Mouse (Mus musculus) embryonic facial prominence, embryonic 11.5 days (tissue): Measurements from ENCODE around the gene Tdrd9. TPM values are rescaled to one million over a fixed set of nuclear protein-coding genes. Genes with fewer than 3 reads are reported as not detected.

Experiments used
- ATAC-seq: fragments of 200-750 bp; cut with Nextera tagmentation; replicated peaks from 2 replicates; pipeline ENCODE4 v1.8.0; 2017; ENCODE audit warnings: low read depth; ENCODE audit not compliant: insufficient number of reproducible peaks, low FRiP score, low TSS enrichment
- DNase-seq: peaks from one replicate; pipeline ENCODE4 v3.0.0-alpha.2; 2015; ENCODE audit warnings: low spot score
- H3K27ac ChIP-seq: fragments of 300-500 bp; sonication (generic); replicated peaks from 2 replicates; pipeline ENCODE4 v1.5.1; 2014; ENCODE audit warnings: mild to moderate bottlenecking, low read depth, low read length, control low read depth
- H3K27me3 ChIP-seq: fragments of 300-500 bp; sonication (generic); 2 replicates; pipeline ENCODE4 v1.6.1; 2014; ENCODE audit warnings: mild to moderate bottlenecking, low read length, moderate library complexity, mixed read lengths; ENCODE audit not compliant: control insufficient read depth, insufficient read depth
- H3K36me3 ChIP-seq: fragments of 300-500 bp; sonication (generic); replicated peaks from 2 replicates; pipeline ENCODE4 v1.6.1; 2014; ENCODE audit warnings: low read depth, mild to moderate bottlenecking, low read length, moderate library complexity, mixed read lengths; ENCODE audit not compliant: control insufficient read depth, insufficient read depth
- H3K4me1 ChIP-seq: fragments of 300-500 bp; sonication (generic); 2 replicates; pipeline ENCODE4 v1.6.1; 2014; ENCODE audit warnings: low read length, mixed read lengths; ENCODE audit not compliant: control insufficient read depth, insufficient read depth
- H3K4me2 ChIP-seq: fragments of 300-500 bp; sonication (generic); 2 replicates; pipeline ENCODE4 v1.6.1; 2014; ENCODE audit warnings: low read depth, mild to moderate bottlenecking, control low read depth, low read length, moderate library complexity
- H3K4me3 ChIP-seq: fragments of 300-500 bp; sonication (generic); 2 replicates; pipeline ENCODE4 v1.5.1; 2014; ENCODE audit warnings: low read depth, low read length, control low read depth
- H3K9ac ChIP-seq: fragments of 300-500 bp; sonication (generic); replicated peaks from 2 replicates; pipeline ENCODE4 v1.6.1; 2014; ENCODE audit warnings: mild to moderate bottlenecking, control low read depth, low read length
- H3K9me3 ChIP-seq: fragments of 300-500 bp; sonication (generic); replicated peaks from 2 replicates; pipeline ENCODE4 v1.6.1; 2016; ENCODE audit warnings: mild to moderate bottlenecking, low read length, inconsistent platforms, mixed read lengths; ENCODE audit not compliant: control insufficient read depth
- WGBS: fragments of 180-500 bp; shearing (Covaris S2); extraction: QIAGEN DNeasy Blood & Tissue Kit; methylation state at CpG from one replicate; pipeline ENCODE4 v1.1.7; 2014; 5-methylcytosine and 5-hydroxymethylcytosine counted together
- polyA plus RNA-seq: library from polyadenylated mRNA; unstranded; fragments of >200 nt; fragmentation: Nextera tagmentation; extraction: Ambion mirVana; gene quantifications from 2 replicates; pipeline ENCODE4 v1.2.1, GENCODE M21; 2014

Gene Tdrd9
- polyA plus RNA-seq, 1 experiment from 2014 or later: 1.4 TPM

DNA sequence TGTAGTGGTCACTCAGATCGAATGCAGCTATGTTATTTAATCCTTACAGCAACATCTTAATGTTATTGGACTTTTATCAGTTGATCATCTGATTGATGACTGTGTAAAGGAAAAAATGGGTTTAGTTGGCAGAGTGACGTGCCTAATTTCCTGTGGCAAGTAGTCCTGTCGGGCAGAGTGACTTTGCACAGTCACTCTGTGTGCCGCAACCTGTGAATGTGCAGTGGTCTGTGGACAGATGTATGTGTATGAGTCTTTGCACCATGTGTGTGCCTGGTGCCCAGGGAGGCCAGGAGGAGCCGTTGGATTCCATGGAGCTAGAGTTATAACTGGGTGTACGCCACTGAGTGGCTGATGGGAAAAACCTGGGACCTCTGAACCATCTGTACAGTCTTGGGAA, 3.2 kb downstream of the Tdrd9 start:
- Histone ChIP-seq H3K27ac (no peak overlapping the region), H3K36me3 (no peaks in the 10 kb centered on the region), H3K4me1 (no peaks in the 10 kb centered on the region), H3K9me3 (no peaks in the 10 kb centered on the region), H3K4me3 (no peak overlapping the region), H3K9ac (no peak overlapping the region), H3K4me2 (no peak overlapping the region), H3K27me3 (no peaks in the 10 kb centered on the region)
- ATAC-seq (no peak), DNase-seq (no peak)
- 83% methylated on average over 6 of the region's 6 CpGs for WGBS

DNA sequence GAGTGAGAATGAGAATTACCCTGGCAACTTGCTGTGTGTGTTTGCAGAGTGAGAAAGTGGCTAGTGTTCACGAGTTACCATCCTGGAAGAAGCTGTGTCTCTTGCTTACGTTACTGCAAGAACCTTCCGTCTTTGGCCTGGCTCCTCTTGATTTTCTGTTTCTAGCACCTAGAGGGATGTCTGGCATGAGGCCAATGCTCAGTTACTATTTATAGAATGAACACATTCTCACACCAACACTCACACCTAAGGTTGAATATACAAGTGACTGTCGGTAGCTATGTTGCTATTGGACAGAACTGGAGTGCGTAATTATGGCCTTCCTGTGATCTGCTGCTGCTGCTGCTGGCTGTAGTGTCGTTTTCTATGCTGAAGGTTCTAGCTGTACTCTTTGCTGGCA, 5.8 kb downstream of the Tdrd9 start:
- 66% methylated on average over 6 of the region's 6 CpGs for WGBS
- no peak for ATAC-seq
- H3K9ac ChIP-seq: no peak overlapping the region

DNA sequence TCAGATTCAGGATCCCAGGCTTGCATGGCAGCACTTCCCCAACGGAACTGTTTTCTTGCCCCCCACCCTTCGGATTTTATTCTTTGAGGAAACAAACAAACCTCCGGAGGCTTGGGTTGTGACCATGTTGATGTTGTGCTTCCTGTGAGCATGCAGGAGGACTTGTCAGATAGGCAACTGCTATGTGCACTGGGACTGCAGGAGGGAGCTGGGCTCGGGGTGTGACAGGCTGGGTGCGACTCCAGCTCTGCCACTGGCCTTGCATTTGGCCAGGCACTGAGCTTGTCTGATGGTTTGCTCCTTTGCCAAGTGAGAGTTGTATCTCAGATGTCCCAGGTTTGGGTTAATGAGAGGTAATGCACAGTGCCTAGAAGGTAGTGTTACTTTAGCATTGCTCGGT, 6.9 kb downstream of the Tdrd9 start:
- Histone ChIP-seq H3K36me3 (no peaks in the 10 kb centered on the region), H3K9ac (no peak overlapping the region), H3K9me3 (no peaks in the 10 kb centered on the region), H3K27ac (no peak overlapping the region), H3K4me3 (no peak overlapping the region), H3K27me3 (no peaks in the 10 kb centered on the region), H3K4me2 (no peak overlapping the region), H3K4me1 (no peaks in the 10 kb centered on the region)
- DNase-seq (no peak), ATAC-seq (no peak)
- WGBS: 72% methylated on average over 6 of the region's 6 CpGs

More for the DNA sequence above, 5.8 kb downstream of the Tdrd9 start:
- no peaks in the 10 kb centered on the region for H3K4me1 ChIP-seq
- H3K4me2 ChIP-seq: no peak overlapping the region
- no peaks in the 10 kb centered on the region for H3K9me3 ChIP-seq
- no peak overlapping the region for H3K27ac ChIP-seq
- H3K36me3 ChIP-seq: no peaks in the 10 kb centered on the region
- H3K27me3 ChIP-seq: no peaks in the 10 kb centered on the region
- DNase-seq: no peak
- no peak overlapping the region for H3K4me3 ChIP-seq

DNA sequence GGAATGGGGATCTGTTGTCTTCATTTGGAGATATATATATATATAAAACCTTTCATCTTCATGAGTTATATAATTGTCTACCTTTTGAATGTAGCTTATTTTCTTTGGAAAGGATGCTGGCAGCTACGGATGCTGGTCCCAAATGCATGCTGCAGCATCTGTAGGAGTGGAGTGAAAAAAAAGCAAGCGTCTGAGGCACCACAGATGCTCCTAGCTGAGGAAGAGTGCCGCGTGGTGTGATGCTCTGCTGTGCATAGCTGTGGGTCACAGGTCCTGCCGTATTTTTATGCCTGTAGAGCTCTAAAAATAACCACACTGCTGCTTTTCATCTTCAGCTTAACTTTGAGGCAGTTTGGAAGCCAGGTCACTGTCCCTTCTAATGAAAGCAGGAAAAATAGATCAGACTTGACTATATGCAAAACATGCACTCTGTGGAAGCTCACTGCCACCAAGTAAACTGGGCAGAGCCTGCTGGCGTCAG, 9.6 kb downstream of the Tdrd9 start, which contains the start of gene Rd3l:
Gene Rd3l, minus strand, starts transcription at position 431 of the 481 bp plus-strand sequence.
- no peak within 1 kb of the TSS for H3K9ac ChIP-seq
- no peak within 1 kb of the TSS for H3K4me2 ChIP-seq
- no peak within 1 kb of the TSS for H3K27ac ChIP-seq
- H3K4me1 ChIP-seq: no peaks in the 10 kb centered on the region
- DNase-seq: no peak
- no peaks in the 10 kb centered on the region for H3K27me3 ChIP-seq
- no peaks in the 10 kb centered on the region for H3K9me3 ChIP-seq
- 73% methylated on average over 6 of the region's 6 CpGs for WGBS
- no peaks in the 10 kb centered on the region for H3K36me3 ChIP-seq
- no peak for ATAC-seq
- no peak within 1 kb of the TSS for H3K4me3 ChIP-seq

DNA sequence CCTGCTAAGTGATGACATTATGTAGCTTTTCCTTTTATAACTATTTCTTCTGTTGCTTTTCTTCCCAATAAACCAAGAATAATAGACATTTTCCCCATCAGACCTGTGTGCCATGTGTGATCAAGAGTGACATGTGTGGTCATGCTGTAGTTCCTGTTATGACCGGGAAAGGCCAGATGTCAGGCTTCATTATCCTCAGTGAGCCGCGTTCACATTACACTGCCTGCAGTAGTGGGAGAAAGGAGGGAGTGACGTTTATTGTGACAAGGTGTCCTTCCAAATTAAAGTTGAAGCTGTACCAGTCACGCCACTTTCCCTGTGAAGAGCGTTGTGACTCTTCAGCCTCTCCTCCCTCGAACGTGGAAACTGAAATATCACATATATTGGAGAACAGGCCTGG, 10.5 kb downstream of the Tdrd9 start:
- no peaks in the 10 kb centered on the region for H3K9me3 ChIP-seq
- WGBS: 57% methylated on average over 8 of the region's 8 CpGs
- no peak overlapping the region for H3K9ac ChIP-seq
- no peaks in the 10 kb centered on the region for H3K27me3 ChIP-seq
- DNase-seq (no peak), ATAC-seq (no peak)
- H3K4me1 ChIP-seq: no peaks in the 10 kb centered on the region
- no peak overlapping the region for H3K4me2 ChIP-seq
- no peaks in the 10 kb centered on the region for H3K36me3 ChIP-seq
- no peak overlapping the region for H3K4me3 ChIP-seq
- no peak overlapping the region for H3K27ac ChIP-seq

DNA sequence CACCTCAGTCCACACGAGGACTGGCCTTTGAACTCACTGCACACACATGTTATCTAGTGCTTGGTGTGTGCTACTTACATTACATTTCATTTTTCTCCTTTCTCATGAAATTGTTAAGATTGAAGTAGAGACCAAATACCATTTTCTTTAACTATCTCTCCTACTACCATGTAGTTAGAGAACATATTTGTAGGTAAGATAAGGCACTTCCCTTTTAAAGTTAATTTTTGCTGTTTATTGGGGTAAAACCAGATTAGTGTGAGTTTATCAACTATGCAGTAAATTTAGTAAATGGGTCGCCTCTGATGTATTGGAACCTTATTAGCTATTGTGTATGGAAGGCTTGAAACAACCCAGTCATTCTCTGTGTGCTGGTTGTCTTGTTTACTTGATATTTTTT, 11.8 kb downstream of the Tdrd9 start:
- no peak overlapping the region for H3K4me2 ChIP-seq
- no peaks in the 10 kb centered on the region for H3K27me3 ChIP-seq
- H3K9me3 ChIP-seq: no peaks in the 10 kb centered on the region
- H3K9ac ChIP-seq: no peak overlapping the region
- H3K36me3 ChIP-seq: no peaks in the 10 kb centered on the region
- H3K27ac ChIP-seq: no peak overlapping the region
- ATAC-seq: no peak
- H3K4me1 ChIP-seq: no peaks in the 10 kb centered on the region
- no peak for DNase-seq
- H3K4me3 ChIP-seq: no peak overlapping the region
- 70% methylated on average over 2 of the region's 2 CpGs for WGBS

DNA sequence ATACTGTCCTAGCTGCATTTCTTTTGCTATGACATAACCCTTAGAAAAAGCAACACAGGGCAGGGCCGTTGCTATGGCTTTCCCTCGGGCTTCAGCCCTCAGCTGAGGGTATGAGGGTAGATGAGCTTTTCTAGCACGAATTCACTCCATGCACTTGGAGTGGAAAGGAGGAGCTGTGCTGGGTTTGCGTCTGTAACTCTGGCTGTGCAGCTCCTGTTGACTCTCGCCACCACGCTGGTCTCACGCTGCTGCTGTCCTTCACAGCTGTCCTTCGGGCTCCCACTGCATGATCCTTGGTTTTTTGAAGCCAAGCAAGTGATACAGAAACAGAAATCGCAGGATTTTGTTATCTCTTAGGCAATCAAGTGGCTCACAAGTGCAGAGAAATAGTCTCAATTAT, 15.4 kb downstream of the Tdrd9 start:
- no peak overlapping the region for H3K27ac ChIP-seq
- WGBS: 51% methylated on average over 9 of the region's 9 CpGs
- no peak overlapping the region for H3K4me2 ChIP-seq
- DNase-seq (no peak), ATAC-seq (no peak)
- no peaks in the 10 kb centered on the region for H3K27me3 ChIP-seq
- H3K4me1 ChIP-seq: no peaks in the 10 kb centered on the region
- H3K9me3 ChIP-seq: no peaks in the 10 kb centered on the region
- no peaks in the 10 kb centered on the region for H3K36me3 ChIP-seq
- no peak overlapping the region for H3K4me3 ChIP-seq
- H3K9ac ChIP-seq: no peak overlapping the region

DNA sequence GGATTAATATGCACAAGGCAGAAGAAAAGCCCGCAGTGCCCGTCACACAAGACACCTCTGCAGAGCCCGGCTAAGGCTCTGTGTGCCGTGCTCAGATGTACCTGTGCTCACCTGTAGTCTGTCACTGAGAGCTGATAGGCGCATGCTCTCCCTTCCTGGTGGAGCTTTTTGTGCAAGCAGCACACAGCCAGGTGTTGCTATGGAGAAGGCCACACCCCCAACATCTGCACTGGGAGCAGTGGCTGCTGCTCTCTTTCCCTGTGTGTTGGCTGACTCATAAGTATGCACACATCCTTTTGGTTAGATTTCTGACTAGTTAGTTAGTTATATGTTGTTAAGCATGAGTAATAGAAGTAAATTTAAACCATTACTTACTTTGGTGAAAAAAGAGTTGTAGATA, 21.3 kb downstream of the Tdrd9 start:
- no peak for ATAC-seq
- no peak overlapping the region for H3K4me3 ChIP-seq
- 90% methylated on average over 5 of the region's 5 CpGs for WGBS

More for the DNA sequence above, 21.3 kb downstream of the Tdrd9 start:
- Histone ChIP-seq H3K36me3 (no peaks in the 10 kb centered on the region), H3K27me3 (no peaks in the 10 kb centered on the region), H3K9me3 (no peaks in the 10 kb centered on the region), H3K4me2 (no peak overlapping the region), H3K27ac (no peak overlapping the region), H3K4me1 (no peaks in the 10 kb centered on the region), H3K9ac (no peak overlapping the region)
- no peak for DNase-seq
